Mouse (Mus musculus) layer of hippocampus, postnatal 10 days (tissue): Measurements from ENCODE around the gene Atp1a2. TPM values are rescaled to one million over a fixed set of nuclear protein-coding genes. Genes with fewer than 3 reads are reported as not detected.

Experiments
- DNase-seq, 2 experiments: peaks; one replicate each; pipeline ENCODE4 v3.0.0; 2021; ENCODE audit warnings: low spot score in 2 of 2
- total RNA-seq, 2 experiments: library from RNA; stranded (reverse); gene quantifications; 2 replicates each; pipeline ENCODE4 v1.2.3; 2021

Atp1a2 gene
- total RNA-seq, 2 experiments from 2014 or later: 472 TPM

GRCm38 (mm10) chr1:172325680-172326535 is 28.0 kb upstream of the Atp1a2 start:
- DNase-seq: peak; percentile 65 to 79

GRCm38 (mm10) chr1:172324725-172325124 is 26.9 kb upstream of the Atp1a2 start:
- DNase-seq: peak; percentile 78 to 82

GRCm38 (mm10) chr1:172323801-172324359 is 26.0 kb upstream of the Atp1a2 start:
- DNase-seq: no peak

GRCm38 (mm10) chr1:172323298-172323697 is 25.4 kb upstream of the Atp1a2 start:
- no peak for DNase-seq

GRCm38 (mm10) chr1:172322725-172323124 is 24.9 kb upstream of the Atp1a2 start:
- no peak for DNase-seq

- DNase-seq: no peak
These were observed 22.1 kb upstream of the Atp1a2 start for GRCm38 (mm10) chr1:172319921-172320411.

- DNase-seq: no peak
These were observed 21.5 kb upstream of the Atp1a2 start for GRCm38 (mm10) chr1:172319346-172319745.

- DNase-seq: no peak
These were observed 20.7 kb upstream of the Atp1a2 start for GRCm38 (mm10) chr1:172318424-172319035.

GRCm38 (mm10) chr1:172317946-172318345 is 20.1 kb upstream of the Atp1a2 start:
- no peak for DNase-seq

GRCm38 (mm10) chr1:172317431-172317830 is 19.6 kb upstream of the Atp1a2 start:
- no peak for DNase-seq

GRCm38 (mm10) chr1:172314911-172315310 is 17.0 kb upstream of the Atp1a2 start:
- peak in 1 of 2 experiments; percentile 36 for DNase-seq

GRCm38 (mm10) chr1:172313613-172314411 is 15.9 kb upstream of the Atp1a2 start:
- peak in 1 of 2 experiments; percentile 52 for DNase-seq

GRCm38 (mm10) chr1:172312768-172313561 is 15.1 kb upstream of the Atp1a2 start:
- peak in 1 of 2 experiments; percentile 65 for DNase-seq

- peak; percentile 68 to 81 for DNase-seq
These were observed 14.3 kb upstream of the Atp1a2 start for GRCm38 (mm10) chr1:172311921-172312767.

GRCm38 (mm10) chr1:172311248-172311906 is 13.5 kb upstream of the Atp1a2 start:
- peak in 1 of 2 experiments; percentile 47 for DNase-seq

- peak; percentile 97 for DNase-seq
These were observed 12.0 kb upstream of the Atp1a2 start for GRCm38 (mm10) chr1:172309699-172310398.

GRCm38 (mm10) chr1:172308409-172308808 is 10.5 kb upstream of the Atp1a2 start:
- no peak for DNase-seq

GRCm38 (mm10) chr1:172307936-172308335 is 10.1 kb upstream of the Atp1a2 start:
- no peak for DNase-seq
